Mouse (Mus musculus) right cerebral cortex, adult 18-20 months (tissue): Measurements from ENCODE around the gene Tmem117.

Source experiments
- DNase-seq: peaks from one replicate; pipeline ENCODE4 v3.0.0; 2022; ENCODE audit warnings: mixed read lengths

Tmem117 gene

DNA sequence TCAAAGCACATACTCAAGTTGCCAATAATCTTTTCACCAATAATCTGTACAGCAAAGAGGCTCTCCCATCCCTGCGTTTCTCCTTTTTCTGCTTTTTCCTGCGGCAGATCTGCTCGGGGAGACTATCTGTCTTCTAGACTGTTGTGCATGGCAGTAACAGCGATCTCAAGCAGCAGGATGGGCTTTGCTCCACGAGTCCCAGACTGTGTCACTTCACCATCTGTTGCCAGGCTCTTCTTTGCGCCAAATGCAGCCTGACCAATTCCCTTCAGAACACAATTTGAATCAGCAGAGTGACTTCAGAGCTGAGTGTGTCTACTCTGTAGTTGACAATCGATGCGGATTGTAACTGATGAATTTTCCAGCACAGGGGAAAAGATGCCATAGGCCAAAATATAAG, 415.0 kb downstream of the Tmem117 start:
- DNase-seq, result peak; percentile 43

DNA sequence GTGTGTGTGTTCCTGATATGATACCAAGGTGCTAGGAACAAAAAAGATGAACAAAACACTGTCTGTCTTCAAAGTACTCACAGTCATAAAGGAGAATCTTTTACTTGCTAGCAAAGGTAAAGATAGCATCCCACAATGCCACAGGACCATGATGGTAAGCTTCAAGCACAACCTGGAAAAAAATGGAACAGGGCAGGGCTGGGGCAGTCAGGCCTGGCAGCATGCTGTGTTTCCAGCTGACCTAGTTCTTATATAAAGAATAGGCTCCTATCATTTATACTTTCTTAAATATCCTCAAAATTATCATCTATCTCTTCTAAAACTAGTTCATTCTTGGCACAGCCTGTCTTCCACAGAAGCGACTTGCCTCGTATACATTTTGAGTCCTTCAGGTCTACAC, 418.5 kb downstream of the Tmem117 start:
- DNase-seq, result no peak

DNA sequence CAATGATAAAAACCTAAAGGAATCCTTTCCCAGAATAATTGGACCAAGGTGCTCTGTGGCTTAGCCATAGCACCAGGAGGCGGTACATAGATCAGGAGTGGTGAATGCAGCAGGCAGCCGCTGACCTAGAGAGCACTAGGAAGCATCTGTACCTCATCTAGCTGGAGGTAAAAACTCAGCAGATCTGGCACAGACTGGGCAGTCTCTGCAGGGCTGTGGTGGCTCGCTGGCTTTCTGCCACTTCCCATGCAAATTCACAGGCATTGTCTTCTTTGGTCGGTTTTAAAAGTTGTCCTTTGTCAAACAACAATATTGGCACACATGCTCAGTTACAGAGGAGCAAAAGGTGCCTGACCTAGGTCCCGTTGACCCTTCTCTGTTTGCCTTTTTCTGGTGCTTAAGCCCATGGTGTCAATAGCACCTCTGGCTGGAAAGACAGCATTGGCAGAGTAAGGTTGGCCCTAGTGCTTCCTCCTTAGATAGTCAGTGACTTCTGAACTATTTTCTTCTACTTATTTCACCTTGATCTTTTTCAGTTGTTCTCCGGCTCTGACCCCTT, 420.2 kb downstream of the Tmem117 start:
- DNase-seq, result no peak

DNA sequence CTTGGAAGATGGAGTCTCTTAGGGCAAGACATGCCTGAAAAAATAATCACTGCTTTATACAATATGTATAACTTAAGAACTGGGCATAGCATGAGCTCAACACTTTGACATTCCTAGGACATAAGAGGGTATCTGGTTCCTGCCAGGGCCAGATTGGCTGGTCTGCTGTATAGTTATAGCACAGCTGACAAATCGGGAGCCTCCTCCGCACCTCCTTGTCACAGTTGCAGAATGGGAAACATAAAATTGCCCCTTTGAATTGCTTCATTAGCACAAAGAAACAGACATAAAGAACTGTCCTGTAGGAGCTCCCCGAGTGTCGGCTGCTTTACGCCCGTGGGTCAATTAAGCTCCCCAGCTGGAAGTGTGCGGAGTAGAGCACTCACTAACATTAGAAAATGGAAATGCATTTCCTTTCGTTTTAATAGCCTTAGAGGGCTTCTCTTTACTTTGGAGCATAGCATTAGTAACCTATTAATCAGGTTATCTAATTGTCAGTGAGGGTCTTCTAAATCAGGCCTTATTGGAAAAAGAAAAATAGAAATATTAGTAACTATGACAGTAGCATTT, 426.1 kb downstream of the Tmem117 start:
- DNase-seq, result no peak

DNA sequence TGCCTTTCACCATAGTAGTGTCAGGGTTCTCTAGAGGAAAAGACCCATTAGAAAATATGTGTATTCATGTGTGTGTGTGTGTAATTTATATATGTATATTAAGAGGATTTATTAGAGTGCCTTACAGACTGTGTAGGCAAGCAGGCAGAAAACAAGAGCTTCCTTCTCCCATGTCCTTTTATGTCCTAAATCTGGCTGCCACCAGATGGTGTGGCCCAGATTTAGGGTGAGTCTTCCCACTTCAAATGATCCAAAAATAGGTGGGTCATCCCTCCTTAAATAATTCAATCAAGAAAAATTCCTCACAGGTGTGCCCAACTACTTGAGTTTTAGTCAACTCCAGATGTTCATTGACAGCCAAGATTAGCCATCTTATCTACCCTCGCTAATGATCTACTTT, 439.0 kb downstream of the Tmem117 start:
- DNase-seq, result no peak

DNA sequence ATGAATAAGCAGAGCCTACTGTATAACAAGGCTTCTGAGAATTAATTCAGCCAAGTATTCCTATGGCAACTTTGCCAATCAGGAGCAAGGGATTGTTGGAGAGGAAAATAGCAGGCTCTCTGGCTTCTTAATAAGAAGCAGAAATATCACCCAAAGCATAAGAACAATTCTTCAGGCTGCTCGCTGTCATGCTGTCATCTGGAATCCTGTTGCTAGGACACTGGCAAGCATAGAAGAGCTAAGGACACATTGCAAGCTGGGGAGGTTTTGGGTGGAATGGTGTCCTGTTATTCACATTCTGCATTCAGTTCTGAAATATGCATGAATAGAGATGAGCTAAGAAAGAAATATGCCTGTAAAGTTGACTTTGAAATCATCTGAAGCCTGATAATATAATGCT, 439.8 kb downstream of the Tmem117 start:
- peak; percentile 24 for DNase-seq

DNA sequence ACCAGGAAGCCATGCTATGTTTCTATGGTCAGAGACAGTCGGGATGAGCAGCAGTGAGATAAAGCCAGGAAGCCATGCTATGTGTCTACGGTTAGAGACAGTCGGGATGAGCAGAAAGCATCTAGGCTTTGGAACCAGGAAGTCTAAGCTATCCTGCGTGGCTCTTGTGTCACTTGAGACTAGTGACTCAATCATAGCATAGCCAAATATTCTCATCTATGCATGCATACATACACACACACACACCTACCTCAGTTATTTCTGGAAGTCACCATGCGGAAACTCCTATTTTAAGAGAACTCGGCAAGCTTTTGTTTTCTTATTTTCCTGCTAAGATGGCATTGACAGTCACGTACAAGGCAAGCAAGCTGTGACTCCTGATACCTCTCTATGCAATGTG, 441.8 kb downstream of the Tmem117 start:
- DNase-seq, result no peak

DNA sequence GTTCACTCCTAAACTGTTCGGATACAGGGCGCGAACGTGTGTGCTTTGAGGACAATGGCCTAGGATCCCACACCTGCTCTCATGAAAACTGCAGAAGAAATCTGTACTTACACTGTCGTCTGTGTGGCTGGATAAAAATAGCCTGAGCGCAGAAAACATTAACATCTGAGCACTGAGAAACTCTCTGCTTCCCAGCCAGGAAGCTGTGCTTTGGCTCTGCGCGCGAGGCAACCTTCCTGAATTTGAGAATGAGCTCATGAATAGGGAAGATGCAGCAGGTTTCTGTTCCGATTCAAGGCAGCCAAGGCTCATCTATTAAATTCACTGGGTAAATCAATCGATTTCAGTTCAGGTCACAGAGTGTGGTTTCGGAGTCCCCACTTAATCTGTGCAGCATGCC, 446.3 kb downstream of the Tmem117 start:
- DNase-seq, result peak; percentile 69

DNA sequence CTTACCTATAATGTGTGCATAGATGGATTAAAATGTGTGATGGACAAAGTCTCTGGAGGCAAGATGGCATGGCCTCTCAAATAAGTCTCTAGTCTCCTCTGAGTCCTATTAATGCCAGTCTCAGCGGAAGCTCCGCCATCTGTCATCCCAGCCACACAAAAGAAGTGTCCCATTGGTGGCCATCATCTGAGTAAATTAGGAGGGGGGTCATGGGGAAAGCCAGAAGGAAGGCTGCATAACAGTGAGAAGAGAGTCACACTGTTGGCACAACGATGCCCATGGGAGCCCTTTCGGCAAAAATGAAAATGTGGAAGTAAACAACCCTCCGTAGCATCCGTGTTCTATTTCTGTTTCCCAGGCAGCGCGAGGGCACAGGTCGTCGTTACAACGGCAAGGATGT, 452.6 kb downstream of the Tmem117 start:
- DNase-seq, result no peak

DNA sequence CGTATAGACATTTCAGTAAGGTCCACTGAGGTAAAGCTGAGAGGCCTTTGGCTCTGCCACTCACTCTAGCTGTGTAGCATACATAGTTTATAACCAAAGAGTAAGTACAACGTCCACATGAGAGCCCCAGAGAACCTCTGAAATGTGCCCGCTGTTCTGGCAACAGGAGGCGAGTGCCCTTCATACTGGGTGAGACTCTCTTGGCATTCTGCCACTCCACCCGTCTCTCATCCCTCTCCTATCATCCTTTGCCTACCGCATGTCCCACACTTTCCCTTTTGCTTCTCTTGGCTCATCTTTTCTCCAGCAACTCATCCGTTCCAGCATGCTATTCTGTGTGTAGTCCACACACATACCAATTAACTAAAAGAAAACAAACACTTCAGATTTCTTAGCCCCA, 456.9 kb downstream of the Tmem117 start:
- DNase-seq, result no peak

DNA sequence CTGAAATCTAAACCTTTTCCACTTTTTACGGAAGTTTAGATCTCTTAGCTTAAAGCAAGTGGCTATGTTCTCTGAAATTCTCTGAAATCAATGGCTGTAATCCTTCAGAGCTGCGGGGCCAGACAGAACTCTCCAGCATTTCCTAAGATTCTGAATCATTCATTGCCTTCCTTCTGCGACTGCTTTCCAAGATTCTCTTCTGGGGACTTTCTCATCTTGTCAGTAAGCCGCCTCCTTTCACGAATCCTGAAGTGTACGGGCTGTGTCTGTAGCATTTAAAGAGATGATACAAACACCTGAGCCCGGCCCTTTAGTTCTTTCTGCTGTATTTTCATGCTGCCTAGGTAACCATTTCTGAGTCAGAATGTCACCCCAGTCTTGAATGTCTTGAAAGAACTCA, 471.1 kb downstream of the Tmem117 start:
- peak; percentile 9 for DNase-seq

DNA sequence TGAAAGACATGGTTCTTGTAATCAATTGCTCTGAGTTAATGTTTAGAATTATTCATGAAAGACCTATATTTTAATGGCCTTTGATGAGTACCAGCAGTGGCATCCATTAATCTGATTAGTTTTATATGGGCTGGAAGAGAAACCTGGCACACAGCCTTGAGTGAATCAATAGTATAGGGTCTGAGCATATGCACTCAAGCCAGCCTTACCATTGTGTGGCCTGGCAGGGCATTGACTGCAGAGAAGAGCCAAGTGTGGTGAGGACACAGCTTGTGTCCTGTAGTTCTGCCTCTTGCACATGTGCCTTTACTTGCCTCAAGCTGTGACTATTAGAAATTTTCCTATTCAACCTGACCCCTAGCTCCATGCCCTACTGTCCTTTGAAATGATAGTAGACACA, 472.5 kb downstream of the Tmem117 start:
- DNase-seq, result no peak

DNA sequence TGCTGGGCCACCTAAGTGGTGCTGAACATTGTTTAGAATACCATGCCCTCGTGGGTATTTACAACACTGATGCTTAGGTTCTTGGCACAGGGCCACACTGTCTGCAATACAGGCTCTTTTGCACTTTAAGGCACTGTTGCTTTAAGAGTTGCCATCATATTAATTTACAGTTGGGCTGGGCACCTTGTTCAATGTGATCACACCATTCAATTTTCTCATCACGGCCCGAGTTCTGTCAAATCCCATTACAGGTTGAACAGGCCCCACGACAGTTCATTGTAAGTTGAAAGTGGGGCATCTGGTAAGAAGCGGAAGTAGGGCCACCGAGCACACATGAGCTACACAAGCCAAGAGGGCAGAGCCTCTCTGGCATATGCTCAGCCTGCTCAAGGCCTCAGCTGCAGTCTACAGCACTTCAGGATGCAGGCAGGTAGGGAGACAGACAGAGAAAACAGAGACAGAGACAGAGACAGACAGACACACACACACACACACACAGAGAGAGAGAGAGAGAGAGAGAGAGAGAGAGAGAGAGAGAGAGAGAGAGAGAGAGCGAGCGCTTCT, 478.3 kb downstream of the Tmem117 start:
- no peak for DNase-seq

DNA sequence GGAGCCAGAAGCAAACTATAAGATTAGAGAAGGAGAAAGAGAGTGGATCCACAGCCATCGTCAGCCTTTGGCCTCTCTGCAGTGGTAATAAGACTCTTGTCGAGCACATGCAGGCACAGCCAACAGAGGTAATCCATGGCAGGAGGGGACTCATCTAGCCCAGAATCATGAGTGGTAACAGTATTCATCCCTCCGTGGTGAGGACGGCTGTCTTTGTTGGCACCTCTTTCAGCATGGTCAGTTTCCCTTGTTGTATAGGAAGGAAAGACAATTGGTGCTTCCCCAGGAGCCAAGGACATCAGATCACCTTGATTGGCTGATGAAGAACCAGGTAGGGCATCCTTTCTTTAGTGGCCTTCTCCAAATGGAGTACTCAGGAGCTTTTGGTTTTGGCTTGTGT, 479.6 kb downstream of the Tmem117 start:
- DNase-seq, result no peak

DNA sequence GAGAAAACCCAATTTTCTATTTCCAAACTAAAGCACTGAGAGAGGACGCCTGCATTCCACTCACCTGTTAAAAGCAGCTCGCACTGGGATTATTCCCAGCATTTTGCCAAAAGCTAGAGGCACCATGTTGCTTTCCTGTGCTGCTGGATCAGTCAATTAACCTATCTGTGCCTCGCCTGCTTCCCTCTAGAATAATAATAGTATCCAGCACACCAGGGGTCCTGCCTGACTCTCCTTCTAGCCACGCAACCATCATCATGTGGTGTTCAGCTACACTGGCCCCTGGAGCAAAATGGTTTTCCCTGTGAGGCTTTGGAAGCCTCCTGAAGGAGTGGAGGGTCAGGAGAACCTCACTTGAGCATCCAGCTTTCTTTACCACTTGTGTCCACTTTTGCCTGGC, 502.4 kb downstream of the Tmem117 start:
- no peak for DNase-seq

DNA sequence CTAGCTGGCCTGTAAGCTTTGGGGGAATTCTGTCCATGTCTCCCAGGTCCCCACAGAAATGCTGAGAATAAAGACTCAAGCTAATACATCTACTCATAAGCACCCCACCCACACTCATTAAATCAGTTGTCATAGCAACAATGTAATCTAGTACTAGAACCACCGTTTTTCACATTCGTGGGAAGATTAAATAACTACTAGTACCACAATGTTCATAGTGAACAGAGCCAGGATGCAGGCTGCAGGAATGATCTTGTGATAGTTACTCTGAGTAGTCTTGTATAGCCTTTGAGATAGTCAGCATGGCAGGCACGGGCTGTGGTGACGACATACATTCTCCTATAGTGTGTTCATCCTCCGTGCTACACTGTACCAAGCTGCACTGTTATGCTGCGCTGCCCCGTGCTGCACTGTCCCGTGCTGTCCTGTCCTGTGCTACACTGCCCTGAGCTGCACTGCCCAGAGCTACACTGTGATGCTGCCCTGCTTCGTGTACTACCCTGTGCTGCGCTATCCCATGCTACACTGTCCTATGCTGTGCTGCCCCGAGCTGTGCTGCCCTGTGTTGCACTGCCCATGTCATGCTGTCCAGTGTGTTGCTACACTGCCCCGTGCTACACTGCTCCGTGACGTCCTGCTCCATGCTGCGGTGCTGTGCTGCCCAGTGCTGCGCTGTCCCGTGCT, 507.0 kb downstream of the Tmem117 start:
- DNase-seq, result peak; percentile 15

DNA sequence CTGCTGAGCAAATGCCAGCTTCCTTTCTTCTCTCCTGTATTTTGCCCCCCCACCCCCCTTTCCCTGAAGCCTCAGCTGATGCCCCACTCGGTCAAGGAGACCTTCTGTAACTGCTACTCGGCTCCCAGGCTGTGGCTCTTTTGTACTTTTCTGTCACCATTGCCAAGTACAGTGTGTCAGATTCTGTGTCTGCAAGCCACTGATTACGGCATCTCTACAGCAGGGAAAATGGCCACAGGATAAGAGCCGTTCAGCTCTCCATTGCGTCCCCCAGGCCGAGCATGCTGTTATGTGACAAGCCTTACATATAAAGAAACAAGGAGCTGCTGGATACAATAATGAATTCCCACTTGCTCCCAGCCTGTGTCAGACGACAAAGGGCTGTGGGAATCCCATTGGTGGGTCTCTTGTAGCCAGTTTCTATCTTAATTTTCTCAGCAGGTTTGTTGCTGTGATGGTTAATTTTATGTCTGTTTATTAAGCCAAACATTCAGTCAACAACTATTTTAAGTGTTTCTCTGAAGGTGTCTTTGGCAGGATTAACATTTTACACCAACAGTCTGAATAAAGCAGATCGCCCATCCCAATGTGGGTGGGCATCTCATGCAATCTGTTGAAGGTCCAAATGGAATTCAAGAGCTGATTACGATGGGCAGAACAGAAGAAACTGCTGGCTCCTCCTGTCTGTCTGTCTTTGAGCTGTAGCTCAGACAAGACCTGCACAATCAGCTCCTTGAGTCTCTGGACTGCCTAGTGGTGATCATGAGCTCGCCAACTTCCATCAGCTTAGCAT, 508.2 kb downstream of the Tmem117 start:
- peak; percentile 5 for DNase-seq

DNA sequence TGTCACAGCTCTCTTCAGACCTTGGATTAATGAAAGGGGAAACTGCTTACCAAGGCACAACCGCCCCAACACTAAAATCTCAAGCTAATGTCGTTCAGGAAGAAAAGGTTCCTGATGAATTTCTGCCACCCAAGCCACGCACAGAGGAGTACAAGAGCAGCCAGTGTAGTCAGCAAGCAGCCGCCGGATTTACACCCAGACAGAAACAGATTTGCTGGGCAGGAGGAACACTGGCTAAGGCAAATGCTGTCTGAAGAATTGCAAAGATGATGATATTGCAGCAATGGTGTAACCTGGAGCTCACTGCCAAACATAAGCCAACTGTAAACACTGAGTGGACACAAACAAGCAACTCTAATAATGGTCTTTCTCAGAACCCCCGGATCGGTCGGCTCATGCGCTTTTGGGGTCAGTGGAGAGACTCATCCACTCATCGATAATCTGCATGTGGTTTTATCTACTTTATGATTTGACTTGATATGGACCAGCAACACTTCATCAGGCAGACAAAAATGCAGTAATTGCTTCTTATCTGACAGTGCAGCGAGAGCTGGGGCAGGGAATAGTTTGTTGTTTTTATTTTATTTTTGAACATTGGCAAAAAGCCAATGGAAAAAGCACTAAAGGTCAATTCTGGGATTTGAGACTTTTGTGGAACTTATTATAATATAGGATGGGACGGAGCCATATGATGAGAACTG, 509.8 kb downstream of the Tmem117 start:
- no peak for DNase-seq

DNA sequence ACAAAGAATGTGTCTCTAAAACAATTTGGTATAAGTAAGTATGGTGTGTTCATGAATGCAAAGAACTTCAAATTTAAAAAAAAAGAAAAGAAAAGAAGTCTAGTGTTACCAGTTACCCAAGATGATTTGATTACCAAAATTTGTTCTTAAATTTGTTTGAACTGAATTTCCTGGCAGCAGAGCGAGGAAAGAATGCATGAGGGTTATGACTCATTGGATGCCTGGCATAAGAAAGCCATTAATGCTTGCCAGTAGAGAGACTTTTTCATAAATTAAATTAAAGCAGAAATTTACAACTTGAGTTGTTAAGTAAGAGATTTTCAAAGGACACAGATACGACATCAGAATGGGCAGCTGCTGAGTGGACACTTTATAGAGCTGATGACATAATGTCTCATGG, 515.1 kb downstream of the Tmem117 start:
- no peak for DNase-seq

DNA sequence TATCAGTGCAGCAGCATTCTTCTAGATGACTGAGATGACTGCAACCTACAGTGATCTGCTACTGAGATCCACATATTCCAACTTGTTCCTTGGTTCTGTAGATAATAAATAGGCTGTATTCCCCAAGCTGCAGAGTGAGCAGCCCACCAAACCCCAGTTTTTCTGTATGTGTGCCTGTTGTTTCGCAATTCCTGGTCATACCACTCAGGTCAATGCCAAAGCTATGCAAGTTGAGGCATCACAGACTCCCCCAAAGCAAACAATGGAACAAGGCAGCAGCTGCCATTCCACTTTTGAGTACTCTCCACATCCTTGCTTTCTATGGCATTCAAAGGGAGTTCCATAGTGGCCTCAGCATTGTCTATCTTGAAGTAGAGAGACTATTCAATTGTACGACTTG, 516.1 kb downstream of the Tmem117 start:
- DNase-seq, result no peak
